Mouse (Mus musculus): Measurements from ENCODE around the gene Carmil1. TPM values are rescaled to one million over a fixed set of nuclear protein-coding genes. Genes with fewer than 3 reads are reported as not detected.
"Not testable (repeated sequence)": the region's sequence is repeated elsewhere in the genome, so short reads cannot be mapped to it uniquely, and the experiment has no call there.

The Carmil1 gene
- total and polyA plus RNA-seq, 2 experiments from 2014 or later = 39.3 to 50.9 TPM

DNA sequence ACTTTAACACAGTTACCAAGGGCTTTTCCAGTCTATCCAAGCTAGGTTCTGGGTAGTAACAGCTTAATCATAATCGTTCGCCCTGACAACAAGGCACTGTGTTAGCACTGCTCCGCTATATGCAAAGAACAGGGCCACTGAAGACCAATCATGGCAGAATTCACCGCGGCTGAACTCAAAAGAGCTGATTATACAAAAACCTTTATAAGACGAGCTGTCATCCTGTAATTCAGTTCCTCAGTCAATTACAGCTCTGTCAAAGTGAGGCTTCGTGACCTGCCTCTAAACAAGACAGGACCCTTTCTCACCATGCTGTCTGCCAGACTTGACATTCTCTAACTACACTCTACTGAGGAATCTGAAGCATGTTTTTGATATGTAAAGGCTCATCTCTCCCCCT lies 170.3 kb downstream of the Carmil1 start:
- H3K4me1 ChIP-seq (ENCODE audit: insufficient read depth, low read length) = no peaks in the 10 kb centered on the region

DNA sequence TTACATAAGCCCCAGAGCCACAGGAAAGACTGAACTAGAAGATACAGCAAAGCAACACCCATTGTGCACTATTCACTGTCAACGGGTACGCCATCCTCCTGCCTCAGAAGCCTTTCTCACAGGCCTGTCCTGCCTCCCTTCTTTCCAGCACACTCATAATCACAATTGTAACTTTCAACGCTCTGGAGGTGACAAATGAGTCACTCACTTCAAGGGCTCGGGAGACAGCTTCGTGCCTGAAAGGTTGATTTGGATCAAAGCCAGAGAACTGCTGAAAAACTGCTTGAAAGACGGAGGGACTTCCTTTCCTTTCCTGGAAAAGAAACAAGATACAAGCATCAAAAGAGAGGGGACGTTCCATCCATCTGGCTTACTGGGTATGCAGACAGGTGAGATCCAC lies 172.3 kb downstream of the Carmil1 start:
- Histone ChIP-seq H3K27me3 (ENCODE audit: insufficient read depth, low read length) (no peaks in the 10 kb centered on the region), H3K27ac (no peak overlapping the region), H3K9me3 (ENCODE audit: low read length) (no peaks in the 10 kb centered on the region), H3K4me2 (ENCODE audit: low read depth, low read length) (no peak overlapping the region), H3K4me3 (ENCODE audit: low read length) (no peak overlapping the region), H3K9ac (replicated peaks; ENCODE audit: low read length) (no peak overlapping the region), H3K36me3 (ENCODE audit: insufficient read depth, low read length) (peaks cover 5% of the 10 kb centered on the region; the same call in 1 of the 2 replicates), H3K4me1 (ENCODE audit: insufficient read depth, low read length) (no peaks in the 10 kb centered on the region)
- DNase-seq (ENCODE audit: low spot score) = no peak
- no peak for TF ChIP-seq CTCF (IDR thresholded peaks at IDR 0.05; ENCODE audit: low read depth)
- no peak for ATAC-seq
- WGBS = 34% methylated on average over 7 of the region's 7 CpGs

More for the DNA sequence above, 170.3 kb downstream of the Carmil1 start:
- Histone ChIP-seq H3K27me3 (ENCODE audit: insufficient read depth, low read length) (no peaks in the 10 kb centered on the region), H3K9ac (replicated peaks; ENCODE audit: low read length) (no peak overlapping the region), H3K4me2 (ENCODE audit: low read depth, low read length) (no peak overlapping the region), H3K27ac (no peak overlapping the region), H3K9me3 (ENCODE audit: low read length) (no peaks in the 10 kb centered on the region), H3K36me3 (ENCODE audit: insufficient read depth, low read length) (peaks cover 5% of the 10 kb centered on the region; the same call in 1 of the 2 replicates), H3K4me3 (ENCODE audit: low read length) (no peak overlapping the region)
- WGBS = 43% methylated on average over 7 of the region's 7 CpGs
- no peak for TF ChIP-seq CTCF (IDR thresholded peaks at IDR 0.05; ENCODE audit: low read depth)
- DNase-seq (ENCODE audit: low spot score) = no peak
- no peak for ATAC-seq

DNA sequence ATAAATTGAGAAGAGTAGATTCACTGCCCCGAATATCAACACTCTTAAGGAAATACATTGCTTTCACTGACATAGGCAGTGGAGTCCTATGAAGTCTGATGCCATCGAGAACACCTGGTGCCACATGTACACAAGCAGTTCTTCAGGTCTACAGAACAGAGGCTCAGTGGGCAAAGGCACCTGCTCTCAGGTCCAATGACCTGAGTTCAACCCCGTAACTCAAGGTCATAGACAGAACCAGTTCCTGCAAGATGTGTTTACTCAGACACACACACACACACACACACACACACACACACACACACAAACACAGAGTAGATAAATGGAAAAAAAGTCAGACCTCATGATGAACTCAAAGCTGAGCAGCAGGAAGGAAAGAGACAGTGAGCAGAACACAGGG lies 173.5 kb downstream of the Carmil1 start:
- no peaks in the 10 kb centered on the region for H3K27me3 ChIP-seq (ENCODE audit: insufficient read depth, low read length)
- H3K27ac ChIP-seq = no peak overlapping the region
- WGBS = 94% methylated on average over 3 of the region's 3 CpGs
- H3K4me3 ChIP-seq (ENCODE audit: low read length) = no peak overlapping the region
- no peaks in the 10 kb centered on the region for H3K9me3 ChIP-seq (ENCODE audit: low read length)
- H3K4me1 ChIP-seq (ENCODE audit: insufficient read depth, low read length) = no peaks in the 10 kb centered on the region
- ATAC-seq = no peak
- H3K4me2 ChIP-seq (ENCODE audit: low read depth, low read length) = no peak overlapping the region
- no peak for TF ChIP-seq CTCF (IDR thresholded peaks at IDR 0.05; ENCODE audit: low read depth)
- H3K9ac ChIP-seq (replicated peaks; ENCODE audit: low read length) = no peak overlapping the region
- no peak for DNase-seq (ENCODE audit: low spot score)
- peaks cover 5% of the 10 kb centered on the region; the same call in 1 of the 2 replicates for H3K36me3 ChIP-seq (ENCODE audit: insufficient read depth, low read length)

DNA sequence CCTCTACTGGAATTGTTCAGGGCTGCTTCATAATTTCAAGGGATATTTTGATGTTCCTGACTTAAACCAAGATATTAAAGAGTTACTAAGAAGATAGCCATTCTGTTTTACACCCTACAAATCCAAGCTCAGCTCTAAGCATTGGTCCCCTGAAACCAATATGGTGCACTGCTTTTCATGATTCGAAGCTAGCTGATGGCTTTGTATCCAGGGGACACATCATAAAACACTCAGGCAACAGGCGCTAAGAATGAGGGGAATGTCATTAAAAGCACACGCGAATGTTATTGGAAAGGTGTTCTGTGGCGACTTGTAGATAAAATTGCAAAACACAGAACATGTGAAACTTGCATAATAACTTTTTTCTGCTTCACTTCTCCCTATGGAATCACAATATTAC lies 174.8 kb downstream of the Carmil1 start:
- Histone ChIP-seq H3K9me3 (ENCODE audit: low read length) (no peaks in the 10 kb centered on the region), H3K27me3 (ENCODE audit: insufficient read depth, low read length) (no peaks in the 10 kb centered on the region), H3K4me1 (ENCODE audit: insufficient read depth, low read length) (no peaks in the 10 kb centered on the region), H3K36me3 (ENCODE audit: insufficient read depth, low read length) (peaks cover 5% of the 10 kb centered on the region; the same call in 1 of the 2 replicates), H3K9ac (replicated peaks; ENCODE audit: low read length) (no peak overlapping the region), H3K4me3 (ENCODE audit: low read length) (no peak overlapping the region), H3K27ac (no peak overlapping the region), H3K4me2 (ENCODE audit: low read depth, low read length) (no peak overlapping the region)
- no peak for TF ChIP-seq CTCF (IDR thresholded peaks at IDR 0.05; ENCODE audit: low read depth)
- DNase-seq (ENCODE audit: low spot score) = no peak
- 77% methylated on average over 5 of the region's 5 CpGs for WGBS
- no peak for ATAC-seq

DNA sequence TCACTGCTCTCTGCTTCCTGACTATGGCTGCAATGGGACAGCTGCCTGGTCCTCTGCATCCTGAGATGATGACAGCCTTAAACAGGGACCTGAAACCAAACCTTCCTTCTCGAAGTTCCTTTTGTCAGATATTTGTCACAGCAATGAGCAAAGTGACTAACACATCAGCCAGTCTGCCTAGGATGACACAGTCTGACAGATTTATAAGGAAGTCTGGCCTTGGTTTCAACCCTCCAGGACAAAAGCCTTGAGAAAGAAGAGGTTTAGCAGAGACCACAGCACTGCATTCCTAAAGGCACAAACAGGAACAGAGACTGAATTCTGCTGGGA lies 175.3 kb downstream of the Carmil1 start:
- Histone ChIP-seq H3K4me1 (ENCODE audit: insufficient read depth, low read length) (no peaks in the 10 kb centered on the region), H3K4me3 (ENCODE audit: low read length) (no peak overlapping the region), H3K4me2 (ENCODE audit: low read depth, low read length) (no peak overlapping the region), H3K27ac (no peak overlapping the region), H3K9ac (replicated peaks; ENCODE audit: low read length) (no peak overlapping the region), H3K36me3 (ENCODE audit: insufficient read depth, low read length) (peaks cover 9% of the 10 kb centered on the region; the same call in 1 of the 2 replicates), H3K27me3 (ENCODE audit: insufficient read depth, low read length) (no peaks in the 10 kb centered on the region), H3K9me3 (ENCODE audit: low read length) (no peaks in the 10 kb centered on the region)
- whole genome bisulfite sequencing = 43% methylated on average over 1 of the region's 1 CpGs
- no peak for TF ChIP-seq CTCF (IDR thresholded peaks at IDR 0.05; ENCODE audit: low read depth)
- ATAC-seq (no peak), DNase-seq (ENCODE audit: low spot score) (no peak)

DNA sequence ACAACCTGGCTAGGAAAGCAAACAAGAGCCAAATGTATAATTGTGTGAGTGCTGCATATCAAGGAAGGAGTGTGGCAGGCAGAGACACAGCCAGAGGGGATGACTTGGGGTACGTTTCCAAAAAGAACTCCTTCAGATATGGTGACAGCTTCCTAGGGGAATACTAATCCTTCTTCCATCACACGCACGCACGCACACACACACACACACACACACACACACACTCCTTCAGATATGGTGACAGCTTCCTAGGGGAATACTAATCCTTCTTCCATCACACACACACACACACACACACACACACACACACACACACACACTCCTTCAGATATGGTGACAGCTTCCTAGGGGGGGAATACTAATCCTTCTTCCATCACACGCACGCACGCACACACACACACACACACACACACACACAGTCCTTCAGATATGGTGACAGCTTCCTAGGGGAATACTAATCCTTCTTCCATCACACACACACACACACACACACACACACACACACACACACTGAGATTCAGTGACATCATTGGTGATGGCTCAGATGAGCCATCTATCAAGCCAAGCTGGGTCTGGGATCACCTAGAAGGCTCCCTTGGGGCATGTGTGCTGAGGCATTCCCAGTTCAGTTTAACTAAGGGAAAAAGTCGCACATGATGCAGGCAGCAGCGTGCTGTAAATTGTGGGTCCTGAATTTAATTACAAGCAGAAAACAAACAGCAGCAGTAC lies 175.8 kb downstream of the Carmil1 start:
- not testable (repeated sequence) for H3K4me1 ChIP-seq (ENCODE audit: insufficient read depth, low read length); H3K27ac ChIP-seq; H3K9me3 ChIP-seq (ENCODE audit: low read length); H3K4me2 ChIP-seq (ENCODE audit: low read depth, low read length); H3K4me3 ChIP-seq (ENCODE audit: low read length); H3K36me3 ChIP-seq (ENCODE audit: insufficient read depth, low read length); H3K9ac ChIP-seq (replicated peaks; ENCODE audit: low read length); H3K27me3 ChIP-seq (ENCODE audit: insufficient read depth, low read length)
- WGBS = 67% methylated on average over 9 of the region's 9 CpGs
- DNase-seq (ENCODE audit: low spot score) (peak; percentile 6), ATAC-seq (peak; percentile 62)

DNA sequence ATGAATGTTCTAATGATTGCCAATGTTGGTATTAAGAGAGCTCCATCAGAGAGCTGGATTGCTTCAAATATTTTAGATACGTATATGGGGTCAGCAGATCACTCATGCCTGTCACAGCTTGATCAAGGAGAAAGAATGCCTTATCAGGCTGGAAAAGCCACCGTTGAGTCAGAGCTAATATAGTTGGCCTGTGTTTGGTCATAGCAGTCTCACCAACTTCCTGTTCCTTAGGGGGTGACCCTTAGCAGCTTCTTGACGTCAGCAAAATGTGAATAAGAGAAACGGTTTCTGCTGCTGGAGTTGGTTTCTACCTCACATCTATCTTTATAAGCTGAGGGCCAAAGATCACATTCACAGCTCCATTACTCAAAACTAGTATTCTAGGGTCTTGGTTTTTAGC lies 176.6 kb downstream of the Carmil1 start:
- TF ChIP-seq CTCF (IDR thresholded peaks at IDR 0.05; ENCODE audit: low read depth) = no peak
- ATAC-seq (no peak), DNase-seq (ENCODE audit: low spot score) (no peak)
- Histone ChIP-seq H3K9ac (replicated peaks; ENCODE audit: low read length) (no peak overlapping the region), H3K27ac (no peak overlapping the region), H3K27me3 (ENCODE audit: insufficient read depth, low read length) (no peaks in the 10 kb centered on the region), H3K9me3 (ENCODE audit: low read length) (no peaks in the 10 kb centered on the region), H3K4me3 (ENCODE audit: low read length) (no peak overlapping the region), H3K36me3 (ENCODE audit: insufficient read depth, low read length) (peaks cover 12% of the 10 kb centered on the region), H3K4me2 (ENCODE audit: low read depth, low read length) (no peak overlapping the region), H3K4me1 (ENCODE audit: insufficient read depth, low read length) (no peaks in the 10 kb centered on the region)
- 71% methylated on average over 4 of the region's 4 CpGs for WGBS
